Mouse (Mus musculus): ENCODE data around the gene Tspan9.

Tspan9 gene

DNA sequence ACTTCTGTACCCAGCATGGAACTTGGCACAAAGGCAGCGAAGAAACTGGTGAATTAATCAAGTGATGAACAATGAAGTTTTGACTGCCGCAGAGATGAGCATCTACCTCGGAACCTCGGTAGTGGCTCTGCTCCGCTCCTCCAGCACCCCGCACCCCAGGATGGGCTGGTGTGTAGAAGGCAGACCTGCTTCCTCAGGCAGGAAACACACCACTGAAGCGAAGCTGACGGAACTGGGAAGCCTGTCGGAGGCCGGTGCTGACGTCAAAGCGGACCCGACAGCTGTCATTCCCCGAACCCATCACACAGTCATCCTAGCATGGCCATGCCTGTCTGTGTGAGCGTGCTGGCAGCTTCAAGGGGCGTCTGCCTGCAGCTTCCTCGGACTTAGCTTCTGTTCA lies 131.6 kb downstream of the Tspan9 start:
- no peak for DNase-seq (ENCODE audit: low spot score)

DNA sequence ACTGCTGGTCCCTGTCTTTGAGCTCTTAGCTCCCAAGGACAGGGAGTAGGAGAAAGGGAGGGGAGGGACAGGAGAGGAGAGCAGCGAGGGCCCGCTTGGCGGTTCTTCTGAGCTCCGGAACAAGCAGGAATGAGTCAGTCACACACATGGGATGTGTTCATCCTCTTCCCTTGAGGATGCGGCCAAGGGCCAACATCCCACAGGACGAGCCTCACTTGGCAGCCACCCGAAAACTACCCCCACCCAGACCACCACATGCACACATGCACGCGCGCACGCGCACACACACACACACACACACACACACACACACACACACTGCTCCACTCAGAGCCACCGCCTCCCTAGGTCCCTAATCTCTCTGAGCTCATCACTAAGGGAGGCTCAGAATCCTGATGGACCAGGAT lies 132.3 kb downstream of the Tspan9 start:
- peak; percentile 77 for DNase-seq (ENCODE audit: low spot score)

DNA sequence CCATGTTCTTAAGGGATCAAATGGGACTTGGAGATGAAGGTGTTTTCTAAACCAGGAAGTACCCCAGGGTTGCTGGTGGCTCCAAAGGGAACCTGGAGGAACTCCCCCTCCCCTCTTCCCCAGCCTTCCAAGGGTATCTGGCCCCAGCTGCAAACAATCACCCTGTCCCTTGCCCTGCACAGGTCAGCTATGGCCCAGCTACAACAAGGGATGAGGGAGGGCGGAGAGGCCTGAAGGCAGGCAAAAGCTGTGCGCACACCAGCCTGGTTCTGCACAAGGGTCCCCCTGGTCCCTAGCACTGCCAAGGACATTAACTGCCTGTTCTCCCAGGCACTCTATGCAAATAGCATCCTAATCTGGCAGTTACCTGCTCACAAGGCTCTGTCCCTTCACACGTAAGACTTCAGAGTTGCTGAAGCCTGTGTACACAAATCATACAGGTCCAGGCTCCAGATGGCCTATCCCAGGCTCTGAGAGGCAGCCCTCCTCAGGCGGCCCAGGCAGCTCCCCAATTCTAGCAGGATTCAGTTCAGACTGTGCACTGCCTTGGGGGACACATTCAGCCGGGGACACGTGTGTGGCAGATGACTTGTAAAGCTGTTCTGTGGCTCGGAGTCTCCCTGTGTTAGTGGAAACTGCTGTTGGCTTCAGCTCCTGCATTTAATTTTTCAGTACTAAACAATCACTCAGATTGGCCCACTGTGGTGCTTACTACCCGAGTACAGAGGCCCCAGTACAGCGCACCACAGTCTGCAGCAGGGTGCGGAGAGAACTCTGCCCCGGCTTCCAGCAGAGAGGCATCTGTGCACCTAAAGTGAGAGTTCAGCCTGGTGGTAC lies 133.0 kb downstream of the Tspan9 start:
- DNase-seq (ENCODE audit: low spot score): no peak

DNA sequence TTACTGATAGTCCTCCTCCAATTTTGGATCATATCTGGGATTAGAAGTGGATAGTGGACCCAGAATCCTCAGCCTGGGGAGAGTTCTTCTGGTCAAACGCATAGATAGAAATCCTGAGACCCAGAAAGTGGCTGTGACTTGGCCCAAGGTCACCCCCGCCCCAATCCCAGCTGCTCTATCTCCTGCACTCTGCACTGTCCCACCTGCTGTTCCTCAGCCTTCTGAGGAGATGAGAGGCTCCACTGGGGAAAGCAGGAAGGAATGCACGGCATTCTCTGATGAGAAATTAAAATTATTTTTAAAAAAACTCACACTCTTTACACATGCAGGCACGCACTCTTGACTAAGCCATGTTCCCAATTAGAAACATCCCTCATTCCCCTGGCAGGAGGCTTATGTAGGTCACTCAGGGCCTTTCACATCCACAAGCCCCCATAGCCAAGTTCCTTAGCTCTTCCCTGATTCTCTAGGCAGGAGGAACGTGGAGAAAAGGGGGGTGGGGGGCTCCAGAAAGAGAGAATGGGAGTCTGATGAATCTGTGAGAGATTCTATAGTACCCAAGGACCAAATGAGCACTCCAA lies 135.3 kb downstream of the Tspan9 start:
- no peak for DNase-seq (ENCODE audit: low spot score)

- no peak for DNase-seq (ENCODE audit: low spot score)
Measured at GRCm38 (mm10) chr6:128007241-128007701, 136.1 kb downstream of the Tspan9 start.

DNA sequence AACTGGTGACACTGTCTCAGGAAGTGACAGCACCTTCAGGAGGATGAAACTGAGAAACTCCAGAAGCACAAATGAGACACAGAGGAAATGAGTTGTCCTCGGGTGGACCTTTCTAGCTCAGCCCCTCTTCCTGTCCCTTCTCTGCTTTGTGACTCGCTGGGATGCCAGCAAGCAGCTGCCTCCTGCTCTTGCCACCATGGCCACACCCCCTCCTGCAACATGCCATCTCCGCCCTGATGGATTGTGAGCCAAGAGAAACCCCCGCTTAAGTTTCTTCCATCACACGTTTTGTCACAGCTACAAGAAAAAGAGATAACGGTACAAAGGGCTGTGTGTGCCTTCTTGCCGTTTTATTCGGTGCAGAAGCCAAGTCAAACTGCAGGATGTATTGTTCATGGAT lies 137.2 kb downstream of the Tspan9 start:
- DNase-seq (ENCODE audit: low spot score): no peak

- DNase-seq (ENCODE audit: low spot score): no peak
Measured at GRCm38 (mm10) chr6:128004544-128004943, 138.8 kb downstream of the Tspan9 start.

GRCm38 (mm10) chr6:128003542-128003941 lies 139.9 kb downstream of the Tspan9 start:
- no peak for DNase-seq (ENCODE audit: low spot score)

- no peak for DNase-seq (ENCODE audit: low spot score)
Measured at GRCm38 (mm10) chr6:128002667-128003066, 140.7 kb downstream of the Tspan9 start.

- DNase-seq (ENCODE audit: low spot score): no peak
Measured at GRCm38 (mm10) chr6:128002104-128002503, 141.3 kb downstream of the Tspan9 start.

- no peak for DNase-seq (ENCODE audit: low spot score)
Measured at GRCm38 (mm10) chr6:128001587-128001986, 141.8 kb downstream of the Tspan9 start.

DNA sequence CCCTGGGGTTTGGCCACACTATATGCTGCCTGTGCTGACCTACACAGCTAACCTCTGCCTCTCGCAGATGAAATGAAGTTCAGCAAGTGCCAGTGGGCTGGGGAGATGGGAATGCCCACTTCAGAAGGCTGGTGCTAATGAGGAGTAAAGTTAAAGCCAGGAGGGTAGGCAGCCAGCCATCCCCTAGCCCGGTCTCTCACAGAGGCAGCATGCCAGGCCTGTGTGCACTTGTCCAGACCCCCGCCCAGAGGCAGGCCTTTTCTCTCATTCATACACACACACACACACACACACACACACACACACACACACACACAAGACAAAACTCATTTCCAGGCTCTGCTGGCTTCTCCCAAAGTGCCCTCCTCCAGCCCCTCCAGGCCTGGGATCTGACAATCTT lies 142.6 kb downstream of the Tspan9 start:
- no peak for DNase-seq (ENCODE audit: low spot score)

GRCm38 (mm10) chr6:127999118-127999517 lies 144.3 kb downstream of the Tspan9 start:
- no peak for DNase-seq (ENCODE audit: low spot score)

DNA sequence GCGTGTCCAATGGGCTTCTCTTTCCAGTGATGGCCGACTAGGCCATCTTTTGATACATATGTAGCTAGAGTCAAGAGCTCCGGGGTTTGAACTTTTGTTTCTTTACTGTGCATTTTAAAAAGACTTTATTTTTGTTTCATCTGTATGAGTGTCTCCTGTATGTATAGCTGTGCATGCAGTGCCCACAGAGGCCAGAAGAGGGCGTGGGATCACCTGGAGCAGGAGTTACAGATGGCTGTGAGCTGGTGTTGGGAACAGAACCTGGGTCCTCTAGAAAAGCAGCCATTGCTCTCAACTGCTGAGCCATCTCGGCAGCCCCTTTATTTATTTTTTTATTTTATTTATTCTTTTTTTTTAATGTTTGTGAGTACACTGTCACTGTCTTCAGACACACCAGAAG lies 146.5 kb downstream of the Tspan9 start:
- no peak for DNase-seq (ENCODE audit: low spot score)

GRCm38 (mm10) chr6:127992993-127993392 lies 150.4 kb downstream of the Tspan9 start:
- DNase-seq (ENCODE audit: low spot score): no peak

DNA sequence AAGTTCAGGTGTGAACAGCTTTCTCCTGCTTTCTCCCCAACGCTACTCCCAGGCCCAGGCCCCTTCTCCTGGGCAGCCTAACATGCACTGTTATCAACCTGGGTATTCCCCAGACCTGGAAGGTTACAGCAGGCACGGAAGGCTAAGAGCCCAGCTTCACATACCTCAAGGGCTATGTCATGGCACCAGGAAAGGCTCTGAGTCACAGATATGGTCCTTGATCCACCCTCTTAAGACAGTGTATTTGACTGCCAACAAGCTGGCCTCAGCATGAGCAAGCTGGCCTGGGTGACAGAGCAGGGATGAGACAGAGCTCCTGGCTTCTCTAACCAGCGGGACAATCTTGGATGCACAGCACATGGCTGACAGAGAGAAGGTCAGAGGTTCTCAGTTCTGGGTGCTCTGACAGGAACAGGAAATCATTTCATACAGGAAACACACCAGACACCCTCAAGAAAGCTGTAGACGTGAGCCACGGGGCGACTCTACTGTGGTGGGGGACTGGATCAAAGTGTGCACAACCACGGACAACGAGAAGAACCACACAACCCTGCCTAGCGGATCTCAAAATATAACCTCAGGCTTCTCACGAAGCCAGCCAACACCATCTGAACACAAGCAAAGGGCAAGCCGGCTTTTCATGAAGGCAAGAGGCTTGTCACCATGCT lies 151.8 kb downstream of the Tspan9 start:
- DNase-seq (ENCODE audit: low spot score): no peak

GRCm38 (mm10) chr6:127989624-127990212 lies 153.7 kb downstream of the Tspan9 start:
- DNase-seq (ENCODE audit: low spot score): peak; percentile 73

DNA sequence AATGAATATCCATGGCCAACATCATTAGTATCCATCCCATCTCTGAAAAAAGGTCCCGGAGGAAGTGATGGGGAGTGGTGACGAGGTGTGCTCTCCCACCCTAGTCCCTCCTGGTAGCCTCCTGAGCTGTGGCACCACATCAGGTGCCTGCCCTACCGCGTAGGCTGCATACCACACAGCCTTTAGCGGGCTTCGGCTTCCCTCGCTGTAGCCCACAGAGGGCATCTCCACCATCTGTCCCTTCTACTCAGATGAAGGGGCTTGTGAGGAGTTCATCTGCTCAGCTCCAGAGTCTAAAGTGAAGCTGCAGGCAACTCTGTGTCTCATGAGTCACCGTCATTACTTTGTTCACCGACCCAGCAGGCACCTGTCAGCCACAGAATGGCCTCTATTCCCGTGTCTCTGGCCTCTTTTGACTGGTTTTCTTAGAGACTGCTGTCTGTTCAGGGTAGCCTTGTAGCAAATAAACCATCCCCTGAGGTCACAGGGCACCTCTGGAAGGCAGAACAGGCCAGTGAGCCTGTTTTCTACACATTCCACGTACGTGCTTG lies 154.4 kb downstream of the Tspan9 start:
- no peak for DNase-seq (ENCODE audit: low spot score)

- no peak for DNase-seq (ENCODE audit: low spot score)
Measured at GRCm38 (mm10) chr6:127987374-127987773, 156.0 kb downstream of the Tspan9 start.

DNA sequence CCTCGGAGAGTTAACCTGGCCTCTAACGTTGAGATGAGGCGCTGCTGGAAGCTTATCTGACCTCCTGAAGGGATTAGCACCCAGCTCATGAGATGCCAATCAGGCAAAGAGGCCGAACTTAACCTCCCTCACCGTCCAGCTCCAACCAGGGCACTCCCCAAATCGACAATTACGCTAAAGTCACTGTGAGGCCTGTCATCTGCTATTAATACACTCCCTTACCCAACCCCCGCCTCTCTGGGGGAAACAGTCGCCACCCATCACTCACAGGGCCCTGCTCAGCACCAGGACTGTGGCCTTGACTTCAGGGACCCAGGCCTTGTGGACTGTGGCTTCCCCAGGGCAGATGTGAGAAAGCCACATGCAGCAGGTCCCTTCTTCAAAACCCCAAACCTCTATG lies 157.0 kb downstream of the Tspan9 start:
- no peak for DNase-seq (ENCODE audit: low spot score)

GRCm38 (mm10) chr6:127981176-127981575 lies 162.2 kb downstream of the Tspan9 start:
- DNase-seq (ENCODE audit: low spot score): peak; percentile 73

GRCm38 (mm10) chr6:127980381-127981045 lies 162.9 kb downstream of the Tspan9 start:
- no peak for DNase-seq (ENCODE audit: low spot score)
